Mouse (Mus musculus) right cerebral cortex, postnatal 10 days (tissue): ENCODE results near the gene Xpo6.
A peak's percentile ranks its signal among the peaks of the same experiment; 100 is the strongest.

Experiments
- DNase-seq, 2 experiments: peaks; one replicate each; pipeline ENCODE4 v3.0.0; 2021; ENCODE audit warnings: low spot score in 2 of 2

The Xpo6 gene

DNA sequence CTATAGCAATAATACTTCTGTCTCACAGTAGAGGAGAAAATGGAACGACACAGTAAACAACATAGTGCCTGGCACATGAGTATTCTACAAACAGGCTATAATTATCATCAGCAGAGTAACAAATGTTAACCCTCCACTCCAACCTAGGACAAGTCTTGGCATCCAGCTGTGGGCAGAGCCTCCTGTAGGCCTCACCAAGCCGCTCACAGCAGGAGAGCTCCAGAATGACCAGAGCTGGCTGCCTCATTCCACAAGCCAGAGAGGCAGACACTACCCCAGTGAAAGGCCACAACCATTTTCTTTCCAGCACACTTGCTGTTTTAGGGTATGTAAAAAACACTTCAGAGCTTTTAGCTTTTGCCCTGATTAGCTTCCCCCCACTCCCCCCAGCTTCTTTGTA is 72.6 kb downstream of the Xpo6 start:
- DNase-seq: no peak

DNA sequence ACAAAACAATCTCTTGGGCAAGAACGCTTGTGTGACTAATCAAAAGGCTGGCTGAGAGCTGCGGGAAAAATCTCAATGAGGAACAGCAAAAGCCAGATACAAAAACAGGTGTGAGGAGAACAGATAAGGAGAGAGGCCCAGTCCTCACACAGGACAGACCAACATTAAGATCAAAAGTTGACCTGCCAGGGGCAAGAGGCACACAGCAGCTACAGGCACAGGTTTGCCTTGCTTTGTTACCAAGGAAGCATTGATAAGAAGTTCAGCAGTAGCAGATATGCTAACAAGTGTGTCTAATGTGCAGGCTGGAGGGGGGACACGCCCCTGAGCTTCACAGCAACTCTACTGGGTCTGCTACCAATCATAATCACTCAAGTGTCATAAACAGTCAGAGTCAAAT is 73.8 kb downstream of the Xpo6 start:
- DNase-seq: no peak

DNA sequence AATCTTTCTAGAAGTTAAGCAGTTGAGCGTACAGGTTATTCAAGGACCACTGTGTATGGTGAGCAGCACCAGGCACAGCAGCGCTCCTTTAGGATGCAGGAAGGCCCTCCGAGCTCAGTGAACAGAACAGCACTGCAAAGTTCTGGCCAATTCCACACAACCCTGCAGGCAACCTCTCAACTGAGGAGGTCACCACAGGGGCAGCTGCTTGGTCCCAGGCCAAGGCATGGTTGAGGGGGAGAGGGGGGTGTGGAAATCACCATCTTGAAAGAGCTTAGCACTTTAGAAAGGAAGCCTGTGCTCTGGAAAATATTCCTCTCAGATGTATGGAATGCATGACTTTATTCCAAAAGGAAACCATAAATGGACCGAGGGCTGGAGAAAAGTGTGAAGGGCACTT is 78.8 kb downstream of the Xpo6 start:
- DNase-seq: no peak

DNA sequence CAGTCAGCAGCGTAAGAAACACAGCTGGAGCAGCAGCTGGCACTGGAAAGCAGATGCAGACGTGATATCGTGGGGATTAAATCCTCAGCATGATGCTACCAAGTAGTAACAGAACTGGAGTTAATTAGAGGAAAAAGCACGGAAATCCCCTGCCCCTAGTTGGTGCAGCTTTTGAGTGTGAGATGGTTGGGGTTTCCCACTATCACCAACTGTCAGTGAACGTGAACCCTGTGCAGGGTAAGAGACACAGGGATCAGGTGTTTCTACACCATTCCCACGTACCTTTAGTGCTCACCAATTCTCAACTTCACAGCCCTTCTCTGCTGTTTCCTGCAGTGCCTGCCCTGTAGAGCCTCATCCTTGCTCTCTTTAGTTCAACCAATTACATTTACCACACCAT is 80.5 kb downstream of the Xpo6 start:
- DNase-seq: no peak

- DNase-seq: peak in 1 of 2 experiments; percentile 43
These were observed 87.0 kb downstream of the Xpo6 start for GRCm38 (mm10) chr7:126113263-126113662.

GRCm38 (mm10) chr7:126111230-126111629 is 89.1 kb downstream of the Xpo6 start:
- DNase-seq: no peak

DNA sequence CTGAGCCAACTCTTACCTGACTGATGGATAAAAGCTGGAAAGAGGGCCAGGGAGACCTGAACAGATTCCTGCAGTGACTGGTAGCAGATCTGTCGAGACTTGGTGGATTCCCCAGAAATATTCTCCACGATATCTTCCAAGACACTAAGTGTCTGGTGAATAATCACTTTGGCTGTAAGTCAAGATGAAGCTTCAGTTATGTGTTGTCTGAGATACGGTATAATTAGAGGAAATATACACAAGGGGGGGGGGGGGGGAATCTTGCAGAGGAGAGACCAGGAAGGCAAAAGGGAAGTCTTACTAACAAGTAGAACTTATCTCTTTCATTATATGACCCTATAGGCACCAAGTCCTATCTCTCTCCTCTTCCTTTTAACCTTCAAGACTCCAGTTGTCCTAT is 90.4 kb downstream of the Xpo6 start:
- DNase-seq: peak in 1 of 2 experiments; percentile 16

DNA sequence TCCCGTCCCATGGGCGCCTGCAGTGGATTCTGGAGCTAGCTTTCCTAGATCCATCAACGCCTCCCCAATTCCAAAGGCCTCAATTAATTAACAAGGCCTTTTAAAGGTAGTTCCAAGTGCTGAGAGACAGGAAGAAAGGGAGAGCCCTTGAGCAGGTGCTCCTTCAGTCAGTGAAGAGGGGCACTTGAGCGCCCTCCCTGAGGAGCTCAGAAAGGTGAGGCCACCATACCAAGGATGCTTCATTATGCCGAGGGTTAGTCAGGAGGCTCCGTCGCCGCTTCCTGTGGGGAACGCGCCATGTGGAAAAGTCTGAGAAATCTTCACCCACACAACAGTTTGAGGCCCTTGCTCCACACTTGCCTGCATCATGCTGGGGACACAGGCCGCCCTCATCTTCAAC is 99.9 kb downstream of the Xpo6 start:
- DNase-seq: no peak

GRCm38 (mm10) chr7:126099835-126100234 is 100.5 kb downstream of the Xpo6 start:
- no peak for DNase-seq

- DNase-seq: no peak
These were observed 101.0 kb downstream of the Xpo6 start for GRCm38 (mm10) chr7:126099163-126099775.

GRCm38 (mm10) chr7:126097219-126097915 is 102.9 kb downstream of the Xpo6 start:
- DNase-seq: no peak

DNA sequence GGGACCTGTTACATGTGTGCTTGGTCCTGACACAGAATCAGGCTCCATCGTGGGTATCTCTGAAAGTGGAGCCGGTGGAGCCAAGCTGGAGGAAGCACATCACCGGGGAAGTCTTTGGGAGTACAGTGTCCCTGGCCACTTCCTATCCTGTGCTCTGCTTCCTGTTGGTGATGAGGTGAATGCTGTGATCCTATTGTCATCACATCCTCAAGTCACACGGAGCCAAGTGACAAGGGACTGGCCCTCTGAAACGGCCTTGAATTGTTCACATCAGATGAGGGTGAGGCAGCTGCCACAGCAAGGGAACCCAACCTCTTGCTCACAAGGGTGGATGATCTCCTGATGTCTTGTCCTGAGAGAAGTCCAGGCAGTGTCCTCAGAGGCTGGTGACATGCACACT is 103.7 kb downstream of the Xpo6 start:
- no peak for DNase-seq

GRCm38 (mm10) chr7:126094738-126095137 is 105.6 kb downstream of the Xpo6 start:
- DNase-seq: no peak

DNA sequence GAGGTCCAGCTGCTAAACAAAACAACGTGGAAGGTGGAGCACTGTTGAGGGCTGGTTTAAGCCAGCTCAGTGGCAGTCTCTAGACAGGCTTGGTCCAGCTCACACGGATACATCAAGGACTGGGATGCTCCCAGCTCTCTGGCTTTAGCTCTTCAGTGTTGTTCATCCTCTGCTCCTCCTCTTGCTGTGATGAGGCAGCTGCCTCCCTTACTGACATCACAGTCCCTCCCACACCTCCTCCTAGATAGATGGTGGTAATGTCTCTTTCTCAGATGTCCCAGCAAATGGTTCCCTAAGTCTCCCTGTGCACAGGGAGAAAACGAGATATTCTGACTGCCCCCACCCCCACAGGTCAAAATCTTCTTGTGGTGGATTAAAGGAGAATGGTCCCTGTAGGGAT is 107.1 kb downstream of the Xpo6 start:
- no peak for DNase-seq

DNA sequence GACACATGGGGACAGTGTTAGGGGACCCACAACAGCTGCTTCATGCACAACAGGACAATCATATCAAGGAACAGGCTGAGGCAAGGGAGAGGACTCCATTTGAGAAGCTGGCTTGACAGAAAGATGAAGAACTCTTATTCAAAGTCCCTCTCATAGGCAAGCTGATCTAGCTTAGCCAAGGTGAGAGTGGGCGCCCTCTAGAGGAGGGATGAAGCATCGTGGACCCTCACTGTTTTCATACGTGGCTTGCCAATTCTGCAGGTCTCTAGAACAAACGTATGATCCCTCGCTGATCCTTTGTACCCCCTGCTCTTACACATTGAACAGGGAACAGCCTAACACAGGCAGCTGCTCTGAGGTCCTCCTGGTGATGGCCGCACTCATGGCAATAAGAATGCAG is 110.5 kb downstream of the Xpo6 start:
- DNase-seq: peak in 1 of 2 experiments; percentile 78

- no peak for DNase-seq
These were observed 112.1 kb downstream of the Xpo6 start for GRCm38 (mm10) chr7:126088155-126088554.

GRCm38 (mm10) chr7:126087602-126088001 is 112.7 kb downstream of the Xpo6 start:
- DNase-seq: no peak

- no peak for DNase-seq
These were observed 114.0 kb downstream of the Xpo6 start for GRCm38 (mm10) chr7:126086321-126086741.

DNA sequence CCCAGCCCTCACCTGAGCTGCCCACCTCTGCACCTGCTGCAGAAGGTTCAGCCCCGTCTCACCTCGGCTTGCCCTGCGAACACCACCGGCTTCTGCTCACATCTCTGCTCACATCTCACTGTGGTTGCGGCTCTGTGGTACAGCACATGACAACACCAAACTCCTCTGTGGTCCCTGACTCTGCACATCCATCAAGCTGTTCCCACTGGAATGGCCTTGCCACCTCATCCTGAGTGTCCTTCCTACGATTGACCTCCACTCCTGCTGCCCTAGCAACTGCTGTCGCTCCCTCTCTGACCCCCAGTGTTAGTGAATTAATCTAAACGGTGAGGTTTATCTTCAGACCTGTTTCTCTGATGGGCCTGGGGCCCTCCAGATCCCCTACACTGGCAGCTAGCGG is 115.1 kb downstream of the Xpo6 start:
- no peak for DNase-seq

- DNase-seq: no peak
These were observed 116.3 kb downstream of the Xpo6 start for GRCm38 (mm10) chr7:126083980-126084348.

DNA sequence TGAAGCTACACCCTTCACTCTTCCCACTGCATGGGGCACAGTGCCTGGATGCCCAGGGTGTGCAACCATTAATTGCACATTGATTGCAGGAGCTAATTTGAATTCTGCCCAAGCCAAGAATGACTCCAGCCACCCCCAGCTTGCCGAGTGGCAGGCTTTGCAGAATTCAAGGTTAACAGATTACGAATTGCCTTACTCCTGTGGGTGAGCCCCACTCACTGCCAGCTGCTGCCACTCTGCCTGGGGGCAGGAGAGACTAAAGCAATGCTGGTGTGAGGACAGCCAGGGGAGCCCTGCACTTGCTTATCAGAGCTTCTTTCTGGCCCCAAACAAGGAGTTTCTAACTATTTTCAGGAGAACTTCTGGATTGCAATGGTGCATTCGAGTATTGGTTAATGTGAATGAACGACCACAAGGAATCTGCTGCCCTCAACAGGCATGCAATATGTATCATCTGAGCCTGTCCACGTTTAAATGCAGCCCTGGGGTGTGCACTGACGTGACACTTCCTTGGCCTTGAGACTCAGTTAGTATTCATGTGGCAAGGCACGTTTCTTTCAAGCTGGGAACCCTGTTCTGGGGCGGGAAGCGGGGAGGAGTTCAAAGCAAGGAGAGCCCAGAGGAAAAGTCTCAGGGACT is 116.8 kb downstream of the Xpo6 start:
- DNase-seq: no peak

DNA sequence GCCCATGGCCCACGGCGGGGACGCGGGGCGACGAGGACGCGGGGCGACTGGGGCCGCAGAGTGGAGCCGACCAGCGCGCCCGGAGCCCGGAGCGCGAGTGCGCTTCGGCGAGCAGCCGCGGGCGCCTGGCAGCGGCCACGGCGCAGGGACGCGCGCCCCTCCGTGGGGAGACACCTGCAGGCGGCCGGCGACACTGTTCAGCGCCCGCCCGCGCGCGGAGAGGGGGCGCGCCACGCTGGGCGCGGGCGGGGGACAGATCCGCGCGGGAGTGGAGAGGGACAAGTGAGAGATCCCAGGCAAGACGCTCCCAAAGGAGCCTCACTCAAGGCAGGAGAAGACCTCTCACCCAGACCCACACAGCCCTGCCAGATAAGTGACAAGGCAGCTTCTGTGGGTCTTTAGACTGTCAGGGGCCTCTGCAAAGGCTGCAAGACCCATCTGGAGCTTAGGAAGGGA is 118.0 kb downstream of the Xpo6 start, which contains the start of gene Gsg1l:
Gene Gsg1l (minus strand): TSS at position 126 of the 456 bp plus-strand sequence.
- peak in 1 of 2 experiments; percentile 60 for DNase-seq

- DNase-seq: no peak
These were observed 118.5 kb downstream of the Xpo6 start for GRCm38 (mm10) chr7:126081727-126082285.
